Mouse (Mus musculus) hindbrain, embryonic 12.5 days (tissue): ENCODE measurements around the gene Pptc7. TPM values are rescaled to one million over a fixed set of nuclear protein-coding genes. Genes with fewer than 3 reads are reported as not detected.

Experiments used
- ATAC-seq: fragments of 200-750 bp; cut with Nextera tagmentation; 2 replicates; pipeline ENCODE4 v1.8.0; 2017; ENCODE audit warnings: moderate TSS enrichment; ENCODE audit not compliant: low FRiP score
- H3K27ac ChIP-seq: fragments of 300-500 bp; sonication (generic); 2 replicates; pipeline ENCODE4 v1.5.1; 2016; ENCODE audit warnings: mild to moderate bottlenecking
- H3K27me3 ChIP-seq: fragments of 300-500 bp; sonication (generic); 2 replicates; pipeline ENCODE4 v1.6.1; 2016; ENCODE audit warnings: mild to moderate bottlenecking
- H3K36me3 ChIP-seq: fragments of 300-500 bp; sonication (generic); 2 replicates; pipeline ENCODE4 v1.6.1; 2016; ENCODE audit warnings: mild to moderate bottlenecking
- H3K4me1 ChIP-seq: fragments of 300-500 bp; sonication (generic); 2 replicates; pipeline ENCODE4 v1.6.1; 2016
- H3K4me2 ChIP-seq: fragments of 300-500 bp; sonication (generic); replicated peaks from 2 replicates; pipeline ENCODE4 v1.6.1; 2016; ENCODE audit warnings: mild to moderate bottlenecking
- H3K4me3 ChIP-seq: fragments of 300-500 bp; sonication (generic); 2 replicates; pipeline ENCODE4 v1.5.1; 2016; ENCODE audit warnings: mild to moderate bottlenecking
- H3K9ac ChIP-seq: fragments of 300-500 bp; sonication (generic); 2 replicates; pipeline ENCODE4 v1.6.1; 2016; ENCODE audit warnings: mild to moderate bottlenecking, moderate library complexity
- H3K9me3 ChIP-seq: fragments of 300-500 bp; sonication (generic); replicated peaks from 2 replicates; pipeline ENCODE4 v1.6.1; 2016; ENCODE audit warnings: mild to moderate bottlenecking
- WGBS: fragments of 180-500 bp; shearing (Covaris S2); methylation state at CpG from one replicate; pipeline ENCODE4 v1.1.7; 2016; 5-methylcytosine and 5-hydroxymethylcytosine counted together
- polyA plus RNA-seq: library from polyadenylated mRNA; unstranded; fragments of >200 nt; fragmentation: Nextera tagmentation; extraction: Ambion mirVana; gene quantifications from 2 replicates; pipeline ENCODE4 v1.2.1, GENCODE M21; 2016

The Pptc7 gene
- polyA plus RNA-seq, 1 experiment from 2014 or later = 11.1 TPM

GRCm38 (mm10) chr5:122247934-122248333 is 36.2 kb upstream of the Pptc7 start:
- no peak overlapping the region for H3K4me3 ChIP-seq
- H3K9me3 ChIP-seq = no peaks in the 10 kb centered on the region
- H3K9ac ChIP-seq = no peak overlapping the region
- peaks cover 67% of the 10 kb centered on the region for H3K36me3 ChIP-seq
- H3K4me2 ChIP-seq = no peak overlapping the region
- H3K27ac ChIP-seq = no peak overlapping the region
- ATAC-seq = no peak
- no peaks in the 10 kb centered on the region for H3K27me3 ChIP-seq
- H3K4me1 ChIP-seq = peaks cover 5% of the 10 kb centered on the region; the same call in 1 of the 2 replicates
- 95% methylated on average over 7 of the region's 7 CpGs for WGBS

DNA sequence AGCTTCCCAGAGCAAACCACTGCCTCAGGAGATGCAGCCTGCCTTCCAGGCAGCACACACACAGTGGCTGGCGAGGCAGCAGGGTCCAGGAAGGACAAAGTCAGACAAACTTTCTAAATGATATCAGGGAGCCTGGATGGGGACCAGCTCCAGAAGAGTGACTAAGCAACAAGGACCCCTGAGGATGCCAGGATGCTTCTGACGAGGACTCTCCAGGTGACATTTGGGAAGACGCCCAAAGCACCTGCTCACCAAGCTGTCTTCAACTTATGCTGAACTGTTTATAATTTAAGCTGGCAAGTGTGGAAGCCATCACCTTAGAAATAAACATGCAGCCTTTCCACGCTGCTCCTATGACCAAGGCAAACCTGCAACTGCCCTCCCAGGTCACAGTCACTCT is 34.9 kb upstream of the Pptc7 start:
- H3K4me2 ChIP-seq = no peak overlapping the region
- H3K4me1 ChIP-seq = peaks cover 3% of the 10 kb centered on the region; the same call in 1 of the 2 replicates
- H3K36me3 ChIP-seq = peaks cover 75% of the 10 kb centered on the region
- H3K9me3 ChIP-seq = no peaks in the 10 kb centered on the region
- H3K27me3 ChIP-seq = no peaks in the 10 kb centered on the region
- no peak overlapping the region for H3K9ac ChIP-seq
- H3K4me3 ChIP-seq = no peak overlapping the region
- H3K27ac ChIP-seq = no peak overlapping the region
- no peak for ATAC-seq
- 94% methylated on average over 4 of the region's 4 CpGs for WGBS

- Histone ChIP-seq H3K4me1 (no peaks in the 10 kb centered on the region), H3K9ac (no peak overlapping the region), H3K4me3 (no peak overlapping the region), H3K4me2 (no peak overlapping the region), H3K27ac (no peak overlapping the region), H3K36me3 (peaks cover 89% of the 10 kb centered on the region), H3K9me3 (no peaks in the 10 kb centered on the region), H3K27me3 (no peaks in the 10 kb centered on the region)
- no peak for ATAC-seq
- 88% methylated on average over 17 of the region's 17 CpGs for WGBS
Measured at GRCm38 (mm10) chr5:122251895-122252606, 32.1 kb upstream of the Pptc7 start.

- H3K4me2 ChIP-seq = no peak overlapping the region
- no peak for ATAC-seq
- H3K9me3 ChIP-seq = no peaks in the 10 kb centered on the region
- H3K27me3 ChIP-seq = no peaks in the 10 kb centered on the region
- H3K36me3 ChIP-seq = peaks cover 66% of the 10 kb centered on the region
- 84% methylated on average over 6 of the region's 6 CpGs for WGBS
- H3K27ac ChIP-seq = no peak overlapping the region
- H3K9ac ChIP-seq = no peak overlapping the region
- no peak overlapping the region for H3K4me3 ChIP-seq
- H3K4me1 ChIP-seq = peaks cover 13% of the 10 kb centered on the region
Measured at GRCm38 (mm10) chr5:122258027-122258741, 26.0 kb upstream of the Pptc7 start.

- H3K4me3 ChIP-seq = no peak overlapping the region
- H3K9ac ChIP-seq = no peak overlapping the region
- ATAC-seq = no peak
- no peak overlapping the region for H3K4me2 ChIP-seq
- peaks cover 29% of the 10 kb centered on the region for H3K36me3 ChIP-seq
- H3K27me3 ChIP-seq = no peaks in the 10 kb centered on the region
- H3K9me3 ChIP-seq = no peaks in the 10 kb centered on the region
- 63% methylated on average over 7 of the region's 7 CpGs for WGBS
- H3K27ac ChIP-seq = no peak overlapping the region
- peaks cover 19% of the 10 kb centered on the region for H3K4me1 ChIP-seq
Measured at GRCm38 (mm10) chr5:122262104-122262503, 22.1 kb upstream of the Pptc7 start.

GRCm38 (mm10) chr5:122263933-122264905 is 19.9 kb upstream of the Pptc7 start, which contains the start of gene Tctn1:
TSS of gene Tctn1 (minus strand) at chr5:122264460.
- Histone ChIP-seq H3K36me3 (peaks cover 8% of the 10 kb centered on the region; the same call in 1 of the 2 replicates), H3K4me3 (peak within 1 kb of the TSS; percentile 82), H3K27me3 (no peaks in the 10 kb centered on the region), H3K4me1 (peaks cover 19% of the 10 kb centered on the region), H3K9me3 (no peaks in the 10 kb centered on the region), H3K27ac (peak within 1 kb of the TSS; percentile 76), H3K9ac (peak within 1 kb of the TSS; percentile 89), H3K4me2 (peak within 1 kb of the TSS; percentile 70)
- WGBS = 2% methylated on average over 48 of the region's 49 CpGs
- ATAC-seq = peak; percentile 97

GRCm38 (mm10) chr5:122265187-122265586 is 19.0 kb upstream of the Pptc7 start:
- H3K4me1 ChIP-seq = peaks cover 19% of the 10 kb centered on the region
- peaks cover 6% of the 10 kb centered on the region; the same call in 1 of the 2 replicates for H3K36me3 ChIP-seq
- no peak for ATAC-seq
- H3K9ac ChIP-seq = no peak overlapping the region
- H3K4me2 ChIP-seq = no peak overlapping the region
- no peak overlapping the region for H3K4me3 ChIP-seq
- WGBS = 72% methylated on average over 3 of the region's 3 CpGs
- no peaks in the 10 kb centered on the region for H3K9me3 ChIP-seq
- H3K27me3 ChIP-seq = no peaks in the 10 kb centered on the region
- no peak overlapping the region for H3K27ac ChIP-seq

DNA sequence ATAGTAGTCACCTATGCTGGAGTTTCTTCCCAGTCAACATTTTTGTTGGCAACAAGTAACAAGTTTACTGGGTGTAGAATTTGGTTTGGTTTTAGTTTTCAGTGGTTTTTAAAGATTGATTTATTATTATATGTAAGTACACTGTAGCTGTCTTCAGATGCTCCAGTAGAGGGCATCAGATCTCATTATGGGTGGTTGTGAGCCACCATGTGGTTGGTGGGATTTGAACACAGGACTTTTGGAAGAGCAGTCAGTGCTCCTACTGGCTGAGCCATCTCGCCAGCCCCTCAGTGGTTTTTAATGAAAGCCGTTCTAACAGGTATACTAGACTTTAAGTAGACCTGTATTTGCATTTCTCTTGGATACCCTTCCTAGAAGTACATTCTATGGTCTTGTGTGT is 18.2 kb upstream of the Pptc7 start:
- Histone ChIP-seq H3K4me2 (no peak overlapping the region), H3K4me1 (peaks cover 13% of the 10 kb centered on the region), H3K9me3 (no peaks in the 10 kb centered on the region), H3K9ac (no peak overlapping the region), H3K27ac (no peak overlapping the region), H3K4me3 (no peak overlapping the region), H3K27me3 (no peaks in the 10 kb centered on the region), H3K36me3 (peaks cover 3% of the 10 kb centered on the region; the same call in 1 of the 2 replicates)
- ATAC-seq = no peak
- WGBS = 91% methylated on average over 2 of the region's 2 CpGs

DNA sequence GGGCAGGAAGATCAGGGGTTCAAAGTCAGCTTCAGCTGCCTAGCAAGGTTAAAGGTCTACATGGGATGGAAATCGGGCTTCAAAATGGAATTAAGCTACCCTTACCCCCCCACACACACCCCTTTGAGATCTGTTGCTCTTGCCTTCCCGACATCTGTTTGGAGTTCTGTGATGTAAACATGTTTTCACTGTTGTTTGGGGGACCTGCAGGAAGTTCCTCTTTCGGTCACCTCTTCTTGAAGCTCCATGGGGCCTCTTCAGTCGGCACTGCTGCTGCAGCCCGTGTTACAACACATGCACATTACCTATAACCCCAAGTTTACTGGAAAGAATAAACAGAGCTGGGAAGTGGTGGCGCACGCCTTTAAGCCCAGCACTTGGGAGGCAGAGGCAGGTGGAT is 17.0 kb upstream of the Pptc7 start:
- no peak overlapping the region for H3K4me3 ChIP-seq
- no peak overlapping the region for H3K27ac ChIP-seq
- peaks cover 10% of the 10 kb centered on the region for H3K4me1 ChIP-seq
- no peak for ATAC-seq
- H3K36me3 ChIP-seq = no peaks in the 10 kb centered on the region
- WGBS = 80% methylated on average over 7 of the region's 7 CpGs
- no peaks in the 10 kb centered on the region for H3K27me3 ChIP-seq
- H3K4me2 ChIP-seq = no peak overlapping the region
- no peaks in the 10 kb centered on the region for H3K9me3 ChIP-seq
- H3K9ac ChIP-seq = no peak overlapping the region

DNA sequence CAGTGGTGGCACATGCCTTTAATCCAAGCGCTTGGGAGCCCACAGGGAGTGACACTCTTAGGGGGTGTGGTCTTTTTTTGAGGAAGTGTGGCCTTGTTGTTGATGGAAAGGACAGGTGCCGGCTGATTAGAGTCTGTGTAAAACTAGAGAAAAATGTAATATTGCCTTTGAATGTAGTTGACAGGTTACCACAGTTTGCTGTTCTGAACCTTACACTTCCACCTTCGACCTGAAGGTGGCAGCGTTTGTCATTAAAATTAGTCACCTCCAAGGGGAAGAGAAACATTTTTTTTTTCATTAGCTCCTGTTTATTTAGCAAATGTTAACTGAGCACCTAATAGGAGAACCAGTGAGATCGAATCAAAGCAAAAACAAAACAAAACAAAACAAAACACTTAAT is 16.3 kb upstream of the Pptc7 start:
- ATAC-seq = no peak
- no peak overlapping the region for H3K4me2 ChIP-seq
- no peaks in the 10 kb centered on the region for H3K27me3 ChIP-seq
- no peaks in the 10 kb centered on the region for H3K36me3 ChIP-seq
- H3K4me3 ChIP-seq = no peak overlapping the region
- no peak overlapping the region for H3K9ac ChIP-seq
- H3K4me1 ChIP-seq = peaks cover 10% of the 10 kb centered on the region
- H3K9me3 ChIP-seq = no peaks in the 10 kb centered on the region
- 31% methylated on average over 5 of the region's 5 CpGs for WGBS
- no peak overlapping the region for H3K27ac ChIP-seq

DNA sequence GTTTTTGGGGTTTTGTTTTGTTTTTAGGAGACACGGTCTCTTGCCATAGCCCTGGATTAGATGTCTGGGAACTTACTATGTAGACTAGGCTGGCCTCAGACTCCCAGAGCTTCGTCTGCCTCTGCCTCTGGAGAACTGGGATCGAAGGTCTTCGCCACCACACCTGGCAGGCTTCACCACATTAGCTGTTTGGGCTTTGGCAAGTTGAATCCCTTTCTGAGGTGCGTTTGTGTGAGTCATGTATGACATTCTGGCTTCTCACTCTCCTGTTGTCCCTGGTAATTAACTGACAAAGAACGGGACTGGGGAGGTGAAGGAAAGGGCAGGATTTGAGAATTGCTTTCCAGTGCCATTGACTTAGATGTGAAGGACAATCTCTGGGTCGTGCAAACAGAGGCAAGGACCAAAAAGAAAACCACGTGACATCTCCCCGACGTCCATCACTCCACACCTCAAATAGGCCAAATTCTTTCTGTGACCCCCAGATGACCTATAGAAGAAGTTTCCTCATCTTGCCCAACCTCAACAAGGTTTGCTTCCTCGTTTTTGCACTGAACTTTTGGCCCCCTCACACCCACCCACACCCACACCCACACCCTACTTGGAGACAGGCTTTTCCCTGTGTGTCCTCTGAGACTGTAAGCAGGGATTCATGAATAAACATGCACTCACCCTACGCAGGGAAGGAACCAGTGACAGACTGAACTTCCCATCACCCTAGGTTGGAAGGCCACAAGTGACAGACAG is 15.1 kb upstream of the Pptc7 start:
- no peaks in the 10 kb centered on the region for H3K4me1 ChIP-seq
- no peak for ATAC-seq
- H3K27me3 ChIP-seq = no peaks in the 10 kb centered on the region

More for the DNA sequence above, 15.1 kb upstream of the Pptc7 start:
- Histone ChIP-seq H3K9ac (no peak overlapping the region), H3K9me3 (no peaks in the 10 kb centered on the region), H3K4me2 (no peak overlapping the region), H3K36me3 (no peaks in the 10 kb centered on the region), H3K27ac (no peak overlapping the region), H3K4me3 (no peak overlapping the region)
- 61% methylated on average over 12 of the region's 12 CpGs for WGBS
